Mouse (Mus musculus) brain, embryonic 14.5 days (tissue): Measurements from ENCODE around the gene Apln.

Experiments used
- CTCF ChIP-seq: fragments of 200-500 bp; IDR thresholded peaks from 2 replicates; pipeline ENCODE4 v1.5.1; 2012; ENCODE audit warnings: inconsistent platforms, mild to moderate bottlenecking, moderate library complexity, borderline replicate concordance; ENCODE audit not compliant: insufficient read depth, insufficient read length; ENCODE audit errors: extremely low read depth
- POLR2A ChIP-seq: fragments of 200-500 bp; IDR thresholded peaks from 2 replicates; pipeline ENCODE4 v1.6.1; 2012; ENCODE audit warnings: mild to moderate bottlenecking, inconsistent platforms, borderline replicate concordance; ENCODE audit not compliant: poor library complexity, insufficient read depth, insufficient read length, severe bottlenecking; ENCODE audit errors: extremely low read depth

DNA sequence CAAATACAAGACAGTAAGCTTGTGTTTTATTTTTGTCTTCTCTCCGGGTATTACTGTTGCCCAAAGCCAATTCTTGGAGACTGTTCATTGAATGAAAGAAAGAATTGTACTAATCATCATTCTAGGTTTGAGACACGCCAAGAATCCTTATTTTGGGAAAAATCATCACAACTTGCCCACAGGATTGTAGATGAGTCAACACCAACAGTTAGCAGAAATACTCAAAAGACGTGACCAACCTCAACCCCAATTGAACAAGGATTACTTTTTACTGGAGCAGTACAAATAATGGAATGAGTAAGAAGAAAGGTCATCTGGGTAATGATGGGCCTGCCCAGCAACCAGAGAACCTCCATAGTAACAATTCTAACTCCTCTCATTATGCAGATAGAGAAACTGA is 5.7 kb upstream of the Apln start:
- no peak for TF ChIP-seq POLR2A
- TF ChIP-seq CTCF = no peak
